Mouse (Mus musculus) heart, embryonic 12.5 days (tissue): ENCODE data around the gene Mbnl2. TPM values are rescaled to one million over a fixed set of nuclear protein-coding genes. Genes with fewer than 3 reads are reported as not detected.

Experiments used
- ATAC-seq: fragments of 200-750 bp; cut with Nextera tagmentation; 2 replicates; pipeline ENCODE4 v1.8.0; 2017; ENCODE audit warnings: moderate TSS enrichment, moderate library complexity; ENCODE audit not compliant: insufficient number of reproducible peaks, low FRiP score
- H3K27ac ChIP-seq: fragments of 300-500 bp; sonication (generic); 2 replicates; pipeline ENCODE4 v1.5.1; 2016; ENCODE audit warnings: mild to moderate bottlenecking, moderate library complexity; ENCODE audit not compliant: poor library complexity, severe bottlenecking
- H3K27me3 ChIP-seq: fragments of 300-500 bp; sonication (generic); replicated peaks from 2 replicates; pipeline ENCODE4 v1.6.1; 2016; ENCODE audit warnings: mild to moderate bottlenecking, moderate library complexity
- H3K36me3 ChIP-seq: fragments of 300-500 bp; sonication (generic); 2 replicates; pipeline ENCODE4 v1.6.1; 2016; ENCODE audit warnings: mild to moderate bottlenecking, moderate library complexity
- H3K4me1 ChIP-seq: fragments of 300-500 bp; sonication (generic); replicated peaks from 2 replicates; pipeline ENCODE4 v1.6.1; 2016; ENCODE audit warnings: mild to moderate bottlenecking
- H3K4me2 ChIP-seq: fragments of 300-500 bp; sonication (generic); 2 replicates; pipeline ENCODE4 v1.6.1; 2016; ENCODE audit warnings: mild to moderate bottlenecking, moderate library complexity
- H3K4me3 ChIP-seq: fragments of 300-500 bp; sonication (generic); 2 replicates; pipeline ENCODE4 v1.5.1; 2016; ENCODE audit warnings: mild to moderate bottlenecking
- H3K9ac ChIP-seq: fragments of 300-500 bp; sonication (generic); 2 replicates; pipeline ENCODE4 v1.6.1; 2016; ENCODE audit warnings: mild to moderate bottlenecking, moderate library complexity
- H3K9me3 ChIP-seq: fragments of 300-500 bp; sonication (generic); replicated peaks from 2 replicates; pipeline ENCODE4 v1.6.1; 2016; ENCODE audit warnings: mild to moderate bottlenecking, moderate library complexity
- WGBS: fragments of 180-500 bp; shearing (Covaris S2); methylation state at CpG from one replicate; pipeline ENCODE4 v1.1.7; 2016; 5-methylcytosine and 5-hydroxymethylcytosine counted together
- polyA plus RNA-seq: library from polyadenylated mRNA; unstranded; fragments of >200 nt; fragmentation: Nextera tagmentation; extraction: Ambion mirVana; gene quantifications from 2 replicates; pipeline ENCODE4 v1.2.1, GENCODE M21; 2016

The Mbnl2 gene
- polyA plus RNA-seq, 1 experiment from 2014 or later, result 108 TPM

DNA sequence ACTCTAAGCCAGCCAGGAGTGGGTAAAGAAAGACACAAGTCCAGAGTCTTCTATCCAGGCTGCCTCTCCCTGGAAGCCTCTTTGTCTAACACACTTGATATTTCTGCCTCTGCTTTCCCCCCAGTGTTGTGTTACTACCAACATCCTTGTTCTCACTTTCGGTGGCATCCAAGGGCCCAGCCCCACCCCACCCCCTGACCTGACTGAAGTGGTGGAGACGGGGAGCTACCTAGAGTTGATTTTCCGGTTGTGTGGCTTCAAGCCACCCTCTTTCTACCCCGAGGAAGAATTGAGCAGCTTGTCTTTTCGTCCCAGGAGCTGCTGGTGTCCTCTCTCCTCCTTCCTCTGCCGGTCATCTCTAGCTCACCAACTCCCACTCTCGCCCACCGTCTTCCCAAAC lies 38.0 kb downstream of the Mbnl2 start:
- no peak overlapping the region for H3K4me2 ChIP-seq
- no peak overlapping the region for H3K9ac ChIP-seq

DNA sequence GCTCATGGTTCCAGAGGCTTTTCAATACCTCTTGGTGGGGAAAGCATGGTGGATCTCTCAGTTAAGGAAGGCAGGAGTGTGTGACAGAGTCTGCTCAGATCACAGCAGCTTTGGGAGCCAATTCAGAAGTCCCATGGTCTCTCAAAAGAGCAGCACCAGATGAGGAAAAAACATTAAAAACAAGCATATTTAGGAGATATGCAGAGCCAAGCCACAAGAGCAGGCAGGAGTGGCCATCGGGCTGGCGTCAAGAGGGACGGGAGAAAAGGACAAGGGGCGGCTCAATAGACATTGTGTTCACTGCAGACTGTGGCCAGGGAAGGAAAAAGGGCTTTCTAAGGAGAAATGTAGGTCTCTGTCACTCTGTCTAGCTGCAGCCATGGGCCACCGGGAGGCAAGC lies 40.3 kb downstream of the Mbnl2 start:
- Histone ChIP-seq H3K27me3 (no peaks in the 10 kb centered on the region), H3K4me2 (no peak overlapping the region), H3K27ac (no peak overlapping the region), H3K9ac (no peak overlapping the region), H3K4me1 (peaks cover 75% of the 10 kb centered on the region), H3K4me3 (no peak overlapping the region), H3K9me3 (no peaks in the 10 kb centered on the region), H3K36me3 (peaks cover 20% of the 10 kb centered on the region; the same call in 1 of the 2 replicates)
- ATAC-seq, result no peak
- WGBS, result 61% methylated on average over 5 of the region's 5 CpGs

More for the DNA sequence above, 38.0 kb downstream of the Mbnl2 start:
- no peak for ATAC-seq
- H3K4me3 ChIP-seq, result no peak overlapping the region
- peaks cover 74% of the 10 kb centered on the region for H3K4me1 ChIP-seq
- H3K9me3 ChIP-seq, result no peaks in the 10 kb centered on the region
- no peaks in the 10 kb centered on the region for H3K27me3 ChIP-seq
- no peak overlapping the region for H3K27ac ChIP-seq
- peaks cover 12% of the 10 kb centered on the region; the same call in 1 of the 2 replicates for H3K36me3 ChIP-seq
- 74% methylated on average over 8 of the region's 8 CpGs for WGBS

DNA sequence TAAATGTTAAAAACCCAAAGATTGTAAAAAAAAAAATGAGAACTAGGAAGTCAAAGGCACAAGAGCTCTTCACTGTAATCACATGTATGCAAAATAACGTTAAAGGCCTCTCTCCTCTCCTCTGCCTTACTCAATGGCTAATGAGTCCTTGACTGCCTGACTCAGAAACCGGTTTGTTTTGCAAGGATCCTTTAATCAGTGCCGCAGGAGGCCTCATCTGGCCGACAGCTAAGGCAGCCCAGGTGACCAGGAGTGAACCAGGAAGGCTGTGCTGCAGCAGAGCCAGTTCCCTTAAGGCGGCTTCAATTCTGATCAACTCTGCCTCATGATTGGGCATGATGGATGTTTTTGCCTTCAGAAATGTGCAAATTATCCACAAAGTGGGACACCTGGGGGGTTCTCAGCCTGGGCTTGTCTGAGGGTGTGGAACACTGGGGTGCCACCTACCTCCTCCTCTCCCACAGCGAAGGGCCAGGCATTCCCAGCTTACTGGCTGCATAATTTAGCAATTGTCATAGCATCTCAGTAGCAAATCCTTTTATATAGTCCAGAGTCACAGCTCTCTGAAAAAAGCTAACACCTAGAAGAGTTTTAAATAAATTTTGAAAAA lies 43.0 kb downstream of the Mbnl2 start:
- no peak for ATAC-seq

DNA sequence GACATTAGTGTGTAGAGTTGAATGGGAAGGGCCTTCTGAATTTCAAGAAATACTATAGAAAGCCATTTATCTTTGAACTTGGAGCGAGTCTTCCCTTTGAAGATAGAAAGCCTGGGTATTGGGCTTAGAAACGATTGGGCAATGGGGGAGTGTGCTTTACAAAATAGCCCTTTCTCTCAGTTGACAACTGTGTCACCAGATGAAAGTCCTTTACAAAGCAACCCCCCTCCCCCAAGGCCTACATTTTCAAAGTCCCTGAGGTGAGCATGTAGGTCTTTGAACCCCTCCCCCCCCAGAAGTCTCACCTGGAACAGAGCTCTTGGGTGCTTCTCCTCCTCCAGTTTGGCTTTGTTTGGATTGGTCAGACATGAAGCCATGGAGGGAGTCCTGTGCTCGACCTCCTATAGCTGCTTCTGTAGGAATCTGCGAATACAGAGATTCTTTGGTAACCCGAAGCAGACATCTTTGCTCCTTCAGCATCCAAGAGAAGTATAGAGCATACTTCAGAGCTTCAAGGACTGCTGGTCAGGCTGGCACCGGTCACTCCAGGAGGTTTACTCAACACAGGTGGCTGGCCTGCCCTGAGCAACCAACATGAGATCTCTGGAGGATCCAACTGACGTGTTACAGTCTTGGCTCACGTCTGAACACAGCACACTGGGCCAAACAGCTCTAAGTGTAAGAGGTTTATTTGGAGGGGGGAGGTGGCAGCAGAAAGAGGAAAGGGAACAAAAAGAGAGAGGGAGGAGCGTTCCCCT lies 43.7 kb downstream of the Mbnl2 start:
- Histone ChIP-seq H3K9ac (no peak overlapping the region), H3K9me3 (no peaks in the 10 kb centered on the region), H3K27ac (no peak overlapping the region), H3K4me2 (no peak overlapping the region), H3K27me3 (no peaks in the 10 kb centered on the region), H3K36me3 (peaks cover 12% of the 10 kb centered on the region; the same call in 1 of the 2 replicates), H3K4me3 (no peak overlapping the region), H3K4me1 (peaks cover 69% of the 10 kb centered on the region)
- 70% methylated on average over 9 of the region's 9 CpGs for WGBS
- ATAC-seq, result no peak

More for the DNA sequence above, 43.0 kb downstream of the Mbnl2 start:
- Histone ChIP-seq H3K27ac (no peak overlapping the region), H3K4me2 (no peak overlapping the region), H3K27me3 (no peaks in the 10 kb centered on the region), H3K9ac (0 out of 2 replicates have a peak overlapping the region, but pooled peaks have one; percentile 46), H3K36me3 (peaks cover 18% of the 10 kb centered on the region; the same call in 1 of the 2 replicates), H3K9me3 (no peaks in the 10 kb centered on the region), H3K4me1 (peaks cover 70% of the 10 kb centered on the region), H3K4me3 (no peak overlapping the region)
- WGBS, result 45% methylated on average over 6 of the region's 6 CpGs

DNA sequence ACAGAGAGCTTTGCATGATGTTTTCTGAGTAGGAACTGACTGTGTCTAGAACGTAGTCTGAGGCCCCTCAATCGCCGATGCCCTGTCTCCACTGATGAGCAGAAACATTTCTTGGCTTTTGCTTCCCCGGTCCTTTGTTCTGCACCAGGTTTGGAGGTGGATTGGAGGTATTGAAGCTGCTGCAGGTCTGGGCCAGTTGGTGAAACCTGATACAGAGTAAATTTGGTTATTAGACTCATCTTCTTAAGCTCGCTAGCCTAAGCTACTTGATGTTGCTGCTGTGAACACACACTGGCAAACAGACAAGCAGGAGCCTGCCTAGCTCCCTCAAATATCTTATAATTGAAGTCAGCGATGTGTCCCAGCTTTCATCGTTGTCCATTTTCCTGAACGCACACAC lies 46.6 kb downstream of the Mbnl2 start:
- peaks cover 28% of the 10 kb centered on the region for H3K36me3 ChIP-seq
- ATAC-seq, result no peak
- H3K27me3 ChIP-seq, result no peaks in the 10 kb centered on the region
- H3K4me2 ChIP-seq, result no peak overlapping the region
- H3K9me3 ChIP-seq, result no peaks in the 10 kb centered on the region
- WGBS, result 91% methylated on average over 8 of the region's 8 CpGs
- H3K4me1 ChIP-seq, result peaks cover 73% of the 10 kb centered on the region
- H3K9ac ChIP-seq, result no peak overlapping the region
- H3K4me3 ChIP-seq, result no peak overlapping the region
- no peak overlapping the region for H3K27ac ChIP-seq

DNA sequence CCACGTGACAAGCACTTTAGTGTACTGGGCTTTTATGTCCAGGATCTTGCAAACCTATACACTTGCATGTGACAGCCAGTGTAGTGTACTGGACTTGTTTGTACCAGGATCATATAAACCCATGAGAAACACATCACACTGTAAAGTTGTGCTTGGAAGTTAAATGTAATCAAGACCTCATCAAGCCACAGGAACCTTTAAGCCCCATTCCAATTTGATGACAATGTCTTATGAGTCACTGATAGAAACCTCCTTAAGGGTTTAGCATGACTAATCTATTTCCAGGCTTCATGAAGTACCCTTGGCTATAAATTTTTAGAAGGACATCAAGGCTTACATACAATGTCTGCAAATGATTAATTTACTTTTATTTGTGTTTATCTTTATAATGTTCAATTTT lies 47.6 kb downstream of the Mbnl2 start:
- H3K9ac ChIP-seq, result no peak overlapping the region
- peaks cover 28% of the 10 kb centered on the region for H3K36me3 ChIP-seq
- no peak overlapping the region for H3K27ac ChIP-seq
- no peak overlapping the region for H3K4me3 ChIP-seq
- H3K9me3 ChIP-seq, result no peaks in the 10 kb centered on the region
- no peaks in the 10 kb centered on the region for H3K27me3 ChIP-seq
- H3K4me2 ChIP-seq, result no peak overlapping the region
- ATAC-seq, result no peak
- WGBS, result 67% methylated on average over 1 of the region's 1 CpGs
- peaks cover 77% of the 10 kb centered on the region for H3K4me1 ChIP-seq

DNA sequence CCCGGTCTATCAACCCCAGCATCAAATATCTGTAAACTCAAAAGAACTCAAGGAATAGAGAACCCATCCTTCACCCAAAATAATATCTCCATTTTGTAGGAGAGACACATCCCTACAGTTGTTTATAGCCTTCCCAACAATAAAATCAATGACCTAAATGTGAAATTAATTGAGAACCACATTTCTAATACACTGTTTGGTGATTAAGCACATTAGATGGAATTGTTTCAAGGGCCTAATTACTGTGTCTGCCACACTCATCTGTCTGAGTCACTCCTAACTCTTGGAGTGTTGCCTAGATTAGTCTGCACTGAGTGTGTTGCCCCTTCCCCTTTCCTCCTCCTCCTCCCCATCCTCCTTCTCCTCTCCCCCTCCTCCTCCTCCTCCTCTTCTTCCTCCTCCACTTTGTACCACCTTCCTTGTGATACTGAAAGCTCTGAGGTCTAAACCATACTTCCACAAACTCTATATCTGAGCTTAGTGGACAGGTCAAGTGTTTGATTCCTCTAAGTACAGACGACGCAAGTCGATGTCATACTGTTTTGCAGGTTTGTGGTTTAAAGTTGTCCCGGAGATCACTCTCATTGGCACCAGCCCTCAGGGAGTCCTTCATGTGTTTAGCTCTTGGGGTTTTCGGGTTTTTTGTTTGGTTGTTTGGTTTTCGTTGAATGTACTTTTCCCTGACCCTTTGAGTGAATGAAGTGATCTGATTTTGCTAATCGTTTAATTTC lies 48.8 kb downstream of the Mbnl2 start:
- 82% methylated on average over 8 of the region's 8 CpGs for WGBS
- peaks cover 69% of the 10 kb centered on the region for H3K4me1 ChIP-seq

DNA sequence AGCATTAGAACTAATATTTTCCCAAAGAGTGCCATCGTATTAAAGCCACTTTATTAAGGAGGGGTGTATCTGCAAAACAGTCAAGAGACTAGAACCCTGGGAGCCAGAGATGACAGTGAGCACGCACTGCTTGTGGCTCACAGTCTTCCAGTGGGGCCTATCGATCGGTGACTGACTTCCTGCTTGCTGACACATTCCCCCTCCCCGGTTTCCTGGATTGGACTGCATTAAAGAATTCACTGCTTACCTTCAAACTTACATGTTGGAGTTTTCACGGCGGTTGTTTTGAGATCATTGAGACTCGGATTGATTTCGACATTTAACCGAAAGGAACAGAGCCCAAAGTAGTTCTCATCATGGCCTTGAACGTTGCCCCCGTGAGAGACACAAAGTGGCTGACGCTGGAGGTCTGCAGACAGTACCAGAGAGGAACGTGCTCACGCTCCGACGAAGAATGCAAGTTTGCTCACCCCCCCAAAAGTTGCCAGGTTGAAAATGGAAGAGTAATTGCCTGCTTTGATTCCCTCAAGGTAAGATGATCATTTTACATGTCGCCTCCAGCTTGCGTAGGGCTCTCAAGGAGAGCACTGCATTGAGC lies 49.5 kb downstream of the Mbnl2 start:
- Histone ChIP-seq H3K4me3 (no peak overlapping the region), H3K9ac (no peak overlapping the region), H3K27me3 (no peaks in the 10 kb centered on the region), H3K4me1 (peaks cover 61% of the 10 kb centered on the region), H3K9me3 (no peaks in the 10 kb centered on the region), H3K4me2 (no peak overlapping the region), H3K36me3 (peaks cover 23% of the 10 kb centered on the region), H3K27ac (no peak overlapping the region)
- WGBS, result 79% methylated on average over 19 of the region's 19 CpGs
- no peak for ATAC-seq

More for the DNA sequence above, 48.8 kb downstream of the Mbnl2 start:
- ATAC-seq, result no peak
- H3K36me3 ChIP-seq, result peaks cover 27% of the 10 kb centered on the region
- H3K4me2 ChIP-seq, result no peak overlapping the region
- no peaks in the 10 kb centered on the region for H3K9me3 ChIP-seq
- H3K9ac ChIP-seq, result no peak overlapping the region
- no peaks in the 10 kb centered on the region for H3K27me3 ChIP-seq
- H3K27ac ChIP-seq, result no peak overlapping the region
- H3K4me3 ChIP-seq, result no peak overlapping the region

DNA sequence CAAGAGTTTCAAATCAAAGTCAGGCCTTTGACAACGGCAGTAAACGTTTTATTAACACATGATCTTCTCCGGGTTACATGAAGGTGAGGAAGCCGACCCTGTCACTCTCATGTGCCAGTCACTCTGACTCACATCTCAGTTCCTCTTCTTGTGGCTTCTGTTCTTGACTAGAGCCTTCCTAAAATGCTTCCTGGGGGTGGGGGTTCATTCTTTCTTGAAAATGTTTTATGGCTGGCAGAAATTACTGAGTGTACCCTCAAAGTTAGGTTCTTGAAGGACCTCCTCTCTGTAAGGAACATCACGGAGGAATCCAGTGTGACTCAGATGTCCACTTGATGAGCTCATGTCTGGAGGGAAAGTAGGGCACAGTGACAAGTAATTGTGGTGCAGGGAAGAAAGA lies 50.2 kb downstream of the Mbnl2 start:
- no peak overlapping the region for H3K9ac ChIP-seq
- no peak for ATAC-seq
- H3K4me3 ChIP-seq, result no peak overlapping the region
- H3K9me3 ChIP-seq, result no peaks in the 10 kb centered on the region
- 66% methylated on average over 5 of the region's 5 CpGs for WGBS
- H3K4me2 ChIP-seq, result no peak overlapping the region
- peaks cover 60% of the 10 kb centered on the region for H3K4me1 ChIP-seq
- peaks cover 21% of the 10 kb centered on the region for H3K36me3 ChIP-seq
- H3K27me3 ChIP-seq, result no peaks in the 10 kb centered on the region
- H3K27ac ChIP-seq, result no peak overlapping the region

DNA sequence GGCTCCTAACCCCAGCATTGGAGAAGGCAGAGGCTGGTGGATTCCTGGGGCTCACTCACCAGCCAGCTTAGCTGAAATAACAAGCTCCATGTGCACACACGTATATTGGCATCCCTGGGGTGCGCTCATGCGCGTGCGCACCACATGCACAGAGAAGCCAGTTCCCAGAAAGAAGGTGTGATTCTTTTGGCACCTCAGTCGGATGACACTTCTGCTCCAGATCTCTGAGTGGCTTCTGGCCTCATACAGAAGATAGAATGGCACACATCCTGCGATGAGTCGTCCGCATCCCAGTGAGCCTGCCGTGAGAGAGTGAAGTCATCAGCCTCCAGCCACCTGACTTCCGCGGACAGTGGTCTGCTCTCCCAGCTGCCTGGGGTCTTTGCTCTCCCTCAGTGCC lies 55.0 kb downstream of the Mbnl2 start:
- Histone ChIP-seq H3K36me3 (peaks cover 19% of the 10 kb centered on the region), H3K4me3 (no peak overlapping the region), H3K27ac (peak overlapping the region; percentile 25; the same call in 1 of the 2 replicates), H3K4me1 (peaks cover 60% of the 10 kb centered on the region), H3K4me2 (no peak overlapping the region), H3K9ac (no peak overlapping the region; the same call in 1 of the 2 replicates), H3K9me3 (no peaks in the 10 kb centered on the region), H3K27me3 (no peaks in the 10 kb centered on the region)
- ATAC-seq, result no peak
- WGBS, result 63% methylated on average over 12 of the region's 12 CpGs
